Mouse (Mus musculus) erythroblast, embryonic 14.5 days (primary cell): ENCODE results near the gene Spink8.

Experiments used
- GATA1 ChIP-seq: IDR thresholded peaks from 2 replicates; pipeline ENCODE4 v1.6.1; 2012; ENCODE audit warnings: low read length, inconsistent platforms, mixed read lengths
- TAL1 ChIP-seq: IDR thresholded peaks from 3 replicates; pipeline ENCODE4 v1.6.1; 2012; ENCODE audit warnings: low read length, inconsistent platforms, mixed read lengths

- TF ChIP-seq TAL1 (no peak), GATA1 (no peak)
Measured at GRCm38 (mm10) chr9:109811980-109812379, at the start of gene Spink8.
